Mouse (Mus musculus): ENCODE measurements around the gene Akna. TPM values are rescaled to one million over a fixed set of nuclear protein-coding genes. Genes with fewer than 3 reads are reported as not detected.

Gene Akna
- polyA plus RNA-seq, 1 experiment from 2014 or later = 10.4 TPM

DNA sequence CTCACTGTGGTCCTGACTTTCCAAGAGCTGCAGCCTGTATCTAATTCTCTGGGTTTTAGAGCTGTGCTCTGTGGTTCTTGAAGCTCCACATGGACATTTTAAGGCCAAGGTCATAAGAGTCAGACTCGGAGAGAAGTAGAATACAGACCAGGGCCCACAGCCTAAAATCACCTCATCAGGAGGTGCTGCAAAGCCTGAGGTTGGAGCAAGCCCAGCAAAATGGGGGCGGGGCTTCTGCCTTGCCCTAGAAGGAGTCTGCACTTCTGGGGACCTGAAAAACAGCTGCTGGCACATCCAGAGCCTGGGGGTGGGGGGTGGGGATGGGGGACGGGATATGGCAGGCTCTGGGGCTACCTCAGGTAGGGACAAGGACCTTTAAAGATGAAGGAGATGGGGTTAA lies 27.2 kb upstream of the Akna start:
- Histone ChIP-seq H3K4me3 (no peak overlapping the region), H3K4me1 (peaks cover 16% of the 10 kb centered on the region), H3K27ac (no peak overlapping the region), H3K36me3 (no peaks in the 10 kb centered on the region; the same call in 1 of the 2 replicates), H3K9me3 (replicated peaks) (no peaks in the 10 kb centered on the region), H3K9ac (no peak overlapping the region), H3K4me2 (replicated peaks) (no peak overlapping the region), H3K27me3 (no peaks in the 10 kb centered on the region)
- ATAC-seq (ENCODE audit: low FRiP score) = no peak
- 45% methylated on average over 3 of the region's 3 CpGs for WGBS

DNA sequence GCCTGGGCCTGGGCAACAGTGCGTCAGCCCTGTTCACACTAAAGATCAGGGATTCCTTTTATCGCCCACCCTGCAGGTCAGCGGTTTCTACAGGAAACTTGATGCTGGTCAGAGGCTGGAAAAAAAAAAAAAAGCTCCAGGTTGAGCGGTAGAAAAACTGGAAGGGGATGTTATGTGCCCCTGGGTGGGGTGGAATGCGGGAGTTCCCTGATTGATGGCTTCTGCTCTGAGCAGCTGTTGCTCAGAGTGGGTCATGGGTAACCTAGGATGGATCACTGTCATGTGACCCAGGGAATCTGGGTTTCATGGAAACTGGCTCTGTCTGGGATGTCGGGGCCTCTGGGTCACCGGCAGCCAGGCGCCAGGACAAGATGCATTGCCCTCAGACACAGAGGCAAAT lies 23.2 kb upstream of the Akna start:
- 57% methylated on average over 8 of the region's 8 CpGs for WGBS

DNA sequence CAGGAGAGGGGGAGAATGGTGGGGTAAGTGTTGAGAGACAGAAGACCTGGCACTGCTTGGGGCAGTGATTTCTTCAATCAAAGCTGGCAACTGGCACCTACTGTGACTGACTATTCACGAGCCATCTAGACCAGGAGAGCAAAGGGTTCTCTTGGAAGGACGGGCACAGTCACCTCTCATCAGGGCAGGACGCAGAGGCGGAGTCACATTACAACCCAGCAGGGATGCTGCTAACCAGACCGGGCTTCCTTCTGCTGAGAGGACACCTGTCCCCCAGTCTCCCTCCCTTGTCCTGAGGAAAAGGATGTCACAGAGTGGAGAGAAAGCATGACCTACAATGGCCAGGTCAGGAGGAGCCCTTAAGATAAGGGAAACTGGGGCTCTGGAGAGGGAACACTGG lies 20.7 kb upstream of the Akna start:
- no peaks in the 10 kb centered on the region for H3K27me3 ChIP-seq
- no peak overlapping the region for H3K9ac ChIP-seq
- H3K4me2 ChIP-seq (replicated peaks) = no peak overlapping the region
- no peak for ATAC-seq (ENCODE audit: low FRiP score)
- H3K27ac ChIP-seq = no peak overlapping the region
- no peaks in the 10 kb centered on the region for H3K9me3 ChIP-seq (replicated peaks)
- no peak overlapping the region for H3K4me3 ChIP-seq
- no peaks in the 10 kb centered on the region for H3K36me3 ChIP-seq
- peaks cover 10% of the 10 kb centered on the region for H3K4me1 ChIP-seq
- 27% methylated on average over 5 of the region's 5 CpGs for WGBS

More for the DNA sequence above, 23.2 kb upstream of the Akna start:
- Histone ChIP-seq H3K9me3 (replicated peaks) (no peaks in the 10 kb centered on the region), H3K4me3 (no peak overlapping the region), H3K4me2 (replicated peaks) (no peak overlapping the region), H3K27me3 (no peaks in the 10 kb centered on the region), H3K4me1 (peaks cover 18% of the 10 kb centered on the region), H3K9ac (no peak overlapping the region), H3K36me3 (no peaks in the 10 kb centered on the region), H3K27ac (no peak overlapping the region)
- ATAC-seq (ENCODE audit: low FRiP score) = no peak

DNA sequence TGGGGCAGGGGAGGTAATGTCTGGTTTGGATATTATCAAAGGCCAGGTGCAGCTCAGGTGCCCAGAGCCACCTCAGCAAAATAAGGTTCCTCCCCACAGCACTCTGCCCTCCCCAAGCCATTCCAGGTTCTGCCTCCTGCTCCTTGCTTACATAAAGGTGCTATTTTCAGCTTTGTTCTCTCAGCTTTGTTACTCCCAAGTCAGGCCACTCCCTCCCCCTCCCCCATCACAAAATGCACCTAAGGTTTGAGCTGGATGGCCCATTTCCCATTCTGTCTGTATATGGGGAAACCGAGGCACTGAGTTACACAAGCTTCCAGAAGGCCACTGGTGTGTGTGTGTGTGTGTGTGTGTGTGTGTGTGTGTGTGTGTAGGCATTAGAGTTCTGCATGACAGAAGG lies 20.1 kb upstream of the Akna start:
- Histone ChIP-seq H3K27ac (no peak overlapping the region), H3K27me3 (no peaks in the 10 kb centered on the region), H3K4me3 (no peak overlapping the region), H3K9me3 (replicated peaks) (no peaks in the 10 kb centered on the region), H3K9ac (no peak overlapping the region), H3K4me1 (peaks cover 10% of the 10 kb centered on the region), H3K36me3 (no peaks in the 10 kb centered on the region), H3K4me2 (replicated peaks) (no peak overlapping the region)
- 78% methylated on average over 1 of the region's 1 CpGs for WGBS
- no peak for ATAC-seq (ENCODE audit: low FRiP score)

DNA sequence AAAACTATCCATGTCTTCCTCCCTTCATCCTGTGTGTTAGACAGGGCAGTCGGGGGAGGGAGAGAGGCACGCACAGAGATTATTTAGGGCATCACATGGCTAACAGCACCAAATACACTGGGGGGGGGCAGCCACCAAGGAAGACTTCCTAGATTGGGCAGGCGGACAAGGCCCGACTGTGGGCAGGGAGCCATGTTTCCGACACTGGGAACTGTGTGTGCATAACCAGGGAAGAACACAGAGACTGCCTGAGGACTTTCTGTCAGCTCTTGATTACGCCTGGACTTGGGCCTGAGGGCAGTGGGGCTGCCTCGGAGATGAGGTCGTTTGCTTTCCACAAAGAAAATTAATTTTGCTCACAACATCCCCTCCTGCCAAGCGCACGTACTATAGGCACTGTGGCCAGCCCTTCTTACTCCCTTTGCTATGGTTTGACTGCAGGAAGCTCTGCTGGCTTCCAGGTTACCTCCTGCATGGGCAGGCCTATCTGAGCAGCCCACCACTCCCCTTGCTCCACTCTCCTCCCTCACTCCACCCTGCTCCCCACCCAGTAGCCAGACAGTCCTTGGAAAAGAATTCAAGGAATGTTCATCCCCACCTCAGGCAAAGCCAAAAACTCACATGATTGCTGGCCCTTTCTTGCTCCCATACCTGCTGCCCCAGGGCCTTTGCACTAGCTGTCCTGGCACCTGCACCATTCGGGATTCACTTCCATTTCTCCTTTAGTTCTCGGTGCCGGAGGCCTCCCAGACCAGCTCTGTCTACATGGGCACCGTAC lies 17.2 kb upstream of the Akna start:
- Histone ChIP-seq H3K27me3 (no peaks in the 10 kb centered on the region), H3K9me3 (replicated peaks) (no peaks in the 10 kb centered on the region), H3K4me3 (no peak overlapping the region), H3K4me2 (replicated peaks) (no peak overlapping the region), H3K4me1 (peaks cover 14% of the 10 kb centered on the region), H3K36me3 (no peaks in the 10 kb centered on the region), H3K27ac (no peak overlapping the region; the same call in 1 of the 2 replicates), H3K9ac (no peak overlapping the region)
- no peak for ATAC-seq (ENCODE audit: low FRiP score)
- WGBS = 72% methylated on average over 14 of the region's 14 CpGs

DNA sequence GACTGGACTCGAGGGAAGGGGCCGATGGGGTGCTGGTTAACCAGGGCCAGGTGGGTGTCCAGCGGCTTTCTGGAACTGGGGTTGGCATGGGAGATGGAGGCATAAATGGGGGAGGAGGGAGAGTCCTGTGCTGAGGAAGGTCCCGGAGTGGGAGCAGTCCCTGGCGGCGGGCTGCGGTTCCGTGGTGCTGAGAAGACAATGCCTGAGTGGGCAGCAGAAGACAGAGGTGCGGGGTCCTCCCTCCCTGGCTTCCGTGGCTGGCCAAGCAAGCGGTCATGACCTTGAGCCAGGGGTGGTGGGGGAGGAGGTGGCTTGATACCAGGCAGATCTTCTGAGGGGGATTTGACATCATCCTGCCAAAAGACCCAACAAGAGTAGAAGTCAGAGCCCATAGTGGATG lies 15.1 kb upstream of the Akna start:
- Histone ChIP-seq H3K27me3 (no peaks in the 10 kb centered on the region), H3K27ac (no peak overlapping the region), H3K4me1 (peaks cover 11% of the 10 kb centered on the region), H3K4me2 (replicated peaks) (no peak overlapping the region), H3K9me3 (replicated peaks) (no peaks in the 10 kb centered on the region), H3K36me3 (no peaks in the 10 kb centered on the region), H3K4me3 (no peak overlapping the region), H3K9ac (no peak overlapping the region)
- 75% methylated on average over 11 of the region's 11 CpGs for WGBS
- ATAC-seq (ENCODE audit: low FRiP score) = no peak

DNA sequence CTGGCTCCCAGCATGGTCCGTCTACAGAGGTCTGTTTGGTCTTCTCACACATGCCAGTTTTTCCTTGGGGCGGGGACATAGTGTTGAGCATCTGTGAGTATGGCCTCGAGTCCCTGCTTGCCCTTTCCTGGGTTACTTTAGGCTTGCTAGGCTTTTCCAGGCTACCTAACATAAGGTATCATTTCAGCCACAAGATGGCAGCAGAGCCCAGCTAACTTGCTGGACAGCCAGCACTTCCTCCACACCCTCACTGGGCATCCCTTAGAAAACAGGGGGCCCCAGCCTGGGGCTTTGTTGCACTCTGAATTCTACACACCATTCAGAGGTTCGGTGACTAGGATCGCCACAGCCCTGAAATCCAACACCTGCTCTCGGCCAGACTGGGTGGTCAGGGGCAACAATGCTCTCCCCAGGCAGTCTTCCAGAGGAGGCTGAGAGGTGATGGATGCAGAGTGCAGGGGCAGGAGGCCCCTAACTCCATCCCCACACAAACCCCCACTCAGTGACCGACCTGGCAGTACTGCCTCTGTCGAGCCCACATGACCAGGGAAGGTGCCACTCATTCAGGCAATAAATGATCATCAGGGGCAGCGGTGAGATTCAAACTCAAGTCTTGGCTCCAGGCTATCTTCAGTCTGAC lies 14.3 kb upstream of the Akna start:
- Histone ChIP-seq H3K4me2 (replicated peaks) (no peak overlapping the region), H3K27ac (no peak overlapping the region), H3K27me3 (no peaks in the 10 kb centered on the region), H3K9ac (no peak overlapping the region), H3K4me3 (no peak overlapping the region), H3K36me3 (no peaks in the 10 kb centered on the region), H3K4me1 (peaks cover 11% of the 10 kb centered on the region), H3K9me3 (replicated peaks) (no peaks in the 10 kb centered on the region)
- 22% methylated on average over 9 of the region's 9 CpGs for WGBS
- ATAC-seq (ENCODE audit: low FRiP score) = peak; percentile 70

DNA sequence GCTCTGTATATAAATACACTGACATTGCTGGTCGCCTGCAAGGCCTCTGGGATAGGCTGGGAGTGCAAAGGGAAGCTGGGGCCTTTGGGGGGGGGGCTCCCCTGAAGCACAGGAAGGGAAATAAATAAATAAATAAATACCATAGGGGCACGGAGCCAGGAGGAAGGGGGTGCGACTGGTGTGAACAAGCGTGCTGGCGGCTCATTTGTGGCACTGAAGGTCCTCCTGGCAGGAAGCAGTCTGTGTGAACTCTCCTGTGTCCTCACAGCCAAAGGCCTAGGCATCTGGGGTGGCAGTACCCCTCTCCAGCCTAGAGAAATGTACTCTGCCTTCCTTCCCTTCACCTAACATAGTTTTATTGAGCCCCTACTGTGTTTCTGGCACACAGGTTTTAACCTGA lies 11.8 kb upstream of the Akna start:
- Histone ChIP-seq H3K27me3 (no peaks in the 10 kb centered on the region), H3K4me3 (no peak overlapping the region), H3K9ac (no peak overlapping the region; the same call in 1 of the 2 replicates), H3K9me3 (replicated peaks) (no peaks in the 10 kb centered on the region), H3K36me3 (no peaks in the 10 kb centered on the region), H3K27ac (no peak overlapping the region), H3K4me2 (replicated peaks) (no peak overlapping the region), H3K4me1 (peaks cover 12% of the 10 kb centered on the region)
- ATAC-seq (ENCODE audit: low FRiP score) = no peak
- WGBS = 67% methylated on average over 5 of the region's 5 CpGs

DNA sequence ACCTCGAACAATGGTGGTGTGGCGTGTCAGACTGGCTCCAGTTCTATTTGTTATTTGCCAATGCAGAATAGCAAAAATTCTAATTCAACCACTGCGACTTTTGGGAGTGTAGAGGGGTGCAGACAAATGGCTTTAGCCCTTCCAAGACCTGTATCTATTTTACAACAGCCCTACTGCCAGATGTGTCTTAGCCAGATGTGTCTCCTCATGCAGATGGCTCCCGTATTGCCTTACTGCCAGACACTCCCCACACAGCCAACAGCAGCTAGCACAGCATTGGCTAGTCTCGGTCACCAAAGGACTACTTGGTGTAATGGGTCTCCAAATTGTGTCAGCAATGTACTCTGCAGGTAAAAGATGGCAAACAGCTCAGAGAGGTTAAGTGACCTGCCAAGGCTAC lies 8.1 kb upstream of the Akna start:
- no peaks in the 10 kb centered on the region for H3K36me3 ChIP-seq
- peaks cover 21% of the 10 kb centered on the region for H3K4me1 ChIP-seq
- H3K9ac ChIP-seq = no peak overlapping the region
- ATAC-seq (ENCODE audit: low FRiP score) = no peak
- H3K4me2 ChIP-seq (replicated peaks) = peak overlapping the region; percentile 84
- H3K9me3 ChIP-seq (replicated peaks) = no peaks in the 10 kb centered on the region
- WGBS = 65% methylated on average over 5 of the region's 5 CpGs
- H3K27ac ChIP-seq = no peak overlapping the region
- no peaks in the 10 kb centered on the region for H3K27me3 ChIP-seq
- no peak overlapping the region for H3K4me3 ChIP-seq

DNA sequence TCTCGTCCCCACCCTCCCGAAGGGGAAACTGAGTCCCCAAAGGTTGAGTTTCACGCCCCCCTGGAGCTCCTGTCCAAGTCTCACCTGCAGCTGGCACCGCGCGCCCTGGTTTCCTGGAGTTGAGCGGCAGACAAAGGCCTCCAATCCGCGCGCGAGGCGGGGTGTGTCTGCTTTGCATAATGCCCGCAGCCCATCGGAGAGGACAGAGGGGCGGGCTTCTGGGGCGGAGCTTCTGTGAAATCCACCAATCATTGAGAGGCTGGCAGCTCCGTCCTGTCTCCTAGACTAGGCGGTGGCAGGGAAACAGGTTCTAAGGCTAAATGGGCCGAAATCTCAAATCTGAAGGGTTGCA lies 7.4 kb upstream of the Akna start:
- Histone ChIP-seq H3K4me3 (peak overlapping the region; percentile 51), H3K4me1 (peaks cover 24% of the 10 kb centered on the region), H3K9ac (peak overlapping the region; percentile 63; the same call in 1 of the 2 replicates), H3K36me3 (no peaks in the 10 kb centered on the region), H3K27ac (peak overlapping the region; percentile 24; the same call in 1 of the 2 replicates), H3K4me2 (replicated peaks) (peak overlapping the region; percentile 84), H3K9me3 (replicated peaks) (no peaks in the 10 kb centered on the region), H3K27me3 (no peaks in the 10 kb centered on the region)
- WGBS = under 1% methylated on average over 19 of the region's 19 CpGs
- peak; percentile 92 for ATAC-seq (ENCODE audit: low FRiP score)

DNA sequence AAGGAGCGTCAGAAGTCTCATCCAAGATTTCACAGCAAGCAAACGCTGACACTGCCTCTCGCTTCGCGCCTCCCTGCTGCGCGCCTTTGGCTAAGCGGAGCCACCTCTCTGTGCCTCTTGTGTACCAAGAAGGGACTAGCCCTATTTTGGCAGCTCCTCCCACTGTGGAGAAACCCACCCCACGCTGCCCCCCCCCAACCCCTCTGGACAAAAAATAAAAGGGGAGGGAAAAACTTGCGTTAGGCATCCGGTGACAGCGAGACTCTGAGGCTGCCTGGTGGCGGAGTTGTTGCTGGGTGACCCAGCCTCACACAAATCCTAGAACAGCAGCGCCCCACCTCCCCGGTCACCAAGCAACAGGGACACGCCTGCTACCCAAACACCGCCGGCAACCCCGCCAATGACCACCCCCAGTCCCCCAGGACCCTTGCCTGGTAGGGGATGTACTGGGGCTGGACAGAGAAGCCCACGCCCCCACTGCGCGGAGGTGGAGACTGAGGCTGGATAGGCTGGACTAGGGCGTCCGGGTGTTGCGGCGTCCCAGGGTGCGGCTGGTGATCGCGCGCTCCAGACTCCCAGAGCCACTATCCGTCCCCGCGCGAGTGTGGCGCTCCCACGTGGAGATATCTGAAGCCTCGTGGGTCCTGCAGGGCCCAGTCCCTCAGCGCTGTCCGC lies 6.9 kb upstream of the Akna start:
- H3K4me2 ChIP-seq (replicated peaks) = peak overlapping the region; percentile 84
- peak overlapping the region; percentile 63; the same call in 1 of the 2 replicates for H3K9ac ChIP-seq
- no peaks in the 10 kb centered on the region for H3K36me3 ChIP-seq
- peaks cover 30% of the 10 kb centered on the region for H3K4me1 ChIP-seq
- ATAC-seq (ENCODE audit: low FRiP score) = peak; percentile 80
- H3K9me3 ChIP-seq (replicated peaks) = no peaks in the 10 kb centered on the region
- under 1% methylated on average over 39 of the region's 39 CpGs for WGBS
- H3K27me3 ChIP-seq = no peaks in the 10 kb centered on the region
- peak overlapping the region; percentile 51 for H3K4me3 ChIP-seq
- H3K27ac ChIP-seq = peak overlapping the region; percentile 40

DNA sequence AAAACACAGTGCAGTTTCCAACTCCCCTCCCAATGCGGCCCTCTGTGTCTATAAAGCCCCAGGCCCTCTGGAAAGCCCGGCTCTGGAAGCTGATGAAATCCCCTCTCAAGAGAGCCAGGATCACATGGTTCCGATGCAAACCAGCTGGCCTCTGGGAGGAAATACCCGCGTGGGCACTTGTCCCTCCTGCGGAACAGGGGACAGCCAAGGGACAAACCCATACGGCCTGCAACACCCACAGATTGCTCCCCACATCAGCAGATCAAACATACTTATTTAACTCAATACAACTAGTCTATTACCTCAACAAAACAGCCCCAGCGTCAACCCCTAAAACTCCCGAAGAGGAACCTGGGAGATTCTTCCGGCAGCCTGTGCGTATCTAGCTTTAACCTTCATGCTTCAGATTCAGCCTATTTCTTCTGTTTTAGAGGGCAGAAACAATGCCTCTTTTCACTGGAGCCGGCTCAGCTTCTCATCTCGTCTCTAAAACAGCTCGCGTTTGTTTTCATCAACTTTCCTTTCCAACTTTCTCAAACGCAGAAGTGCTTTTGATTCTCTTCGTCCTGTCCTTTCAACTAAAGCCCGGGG lies 6.3 kb upstream of the Akna start:
- ATAC-seq (ENCODE audit: low FRiP score) = no peak
- no peaks in the 10 kb centered on the region for H3K27me3 ChIP-seq
- peaks cover 36% of the 10 kb centered on the region for H3K4me1 ChIP-seq
- H3K4me3 ChIP-seq = peak overlapping the region; percentile 51
- peak overlapping the region; percentile 40; the same call in 1 of the 2 replicates for H3K27ac ChIP-seq
- H3K9me3 ChIP-seq (replicated peaks) = no peaks in the 10 kb centered on the region
- H3K4me2 ChIP-seq (replicated peaks) = peak overlapping the region; percentile 84
- H3K9ac ChIP-seq = peak overlapping the region; percentile 63
- WGBS = 4% methylated on average over 18 of the region's 18 CpGs
- no peaks in the 10 kb centered on the region for H3K36me3 ChIP-seq

Data from hindbrain, embryonic 12.5 days (tissue).